Mouse (Mus musculus) cerebellum, adult 2 months (tissue): ENCODE data around the gene Ddx25. TPM values are rescaled to one million over a fixed set of nuclear protein-coding genes. Genes with fewer than 3 reads are reported as not detected.

Source experiments
- DNase-seq, 2 experiments: peaks; one replicate each; pipeline ENCODE4 v3.0.0; 2021
- H3K27ac ChIP-seq: fragments of 200-500 bp; 2 replicates; pipeline ENCODE4 v1.5.1; 2012; ENCODE audit warnings: low read length, control low read depth, inconsistent platforms; ENCODE audit not compliant: insufficient read depth
- H3K27me3 ChIP-seq: fragments of 200-500 bp; 2 replicates; pipeline ENCODE4 v1.6.1; 2012; ENCODE audit warnings: inconsistent platforms, mild to moderate bottlenecking, low read length, moderate library complexity; ENCODE audit not compliant: control insufficient read depth, insufficient read depth
- H3K4me1 ChIP-seq: fragments of 200-500 bp; 2 replicates; pipeline ENCODE4 v1.6.1; 2011; ENCODE audit warnings: low read length; ENCODE audit not compliant: control insufficient read depth, insufficient read depth
- H3K4me3 ChIP-seq: fragments of 200-500 bp; replicated peaks from 2 replicates; pipeline ENCODE3; 2011; ENCODE audit warnings: mild to moderate bottlenecking, low read depth, low read length, control low read depth; ENCODE audit not compliant: insufficient read depth
- CTCF ChIP-seq: fragments of 200-500 bp; IDR thresholded peaks from 2 replicates; pipeline ENCODE4 v1.5.1; 2011; ENCODE audit warnings: low read depth, mild to moderate bottlenecking, control low read depth, low read length, moderate library complexity, borderline replicate concordance; ENCODE audit not compliant: insufficient read depth
- POLR2A ChIP-seq: fragments of 200-500 bp; IDR thresholded peaks from 2 replicates; pipeline ENCODE4 v1.6.1; 2011; ENCODE audit warnings: low read length, control low read depth, borderline replicate concordance; ENCODE audit not compliant: insufficient read depth
- WGBS: fragments of 180-500 bp; shearing (Covaris S2); methylation state at CpG from one replicate; pipeline ENCODE4 v1.1.7; 2018; 5-methylcytosine and 5-hydroxymethylcytosine counted together
- polyA plus RNA-seq: library from polyadenylated mRNA; depleted of rRNA; stranded (reverse); fragments of >200 nt; gene quantifications from 2 replicates; pipeline ENCODE4 v1.2.3, GENCODE M21; 2012

Ddx25 gene
- polyA plus RNA-seq, 1 experiment: 19.2 TPM

DNA sequence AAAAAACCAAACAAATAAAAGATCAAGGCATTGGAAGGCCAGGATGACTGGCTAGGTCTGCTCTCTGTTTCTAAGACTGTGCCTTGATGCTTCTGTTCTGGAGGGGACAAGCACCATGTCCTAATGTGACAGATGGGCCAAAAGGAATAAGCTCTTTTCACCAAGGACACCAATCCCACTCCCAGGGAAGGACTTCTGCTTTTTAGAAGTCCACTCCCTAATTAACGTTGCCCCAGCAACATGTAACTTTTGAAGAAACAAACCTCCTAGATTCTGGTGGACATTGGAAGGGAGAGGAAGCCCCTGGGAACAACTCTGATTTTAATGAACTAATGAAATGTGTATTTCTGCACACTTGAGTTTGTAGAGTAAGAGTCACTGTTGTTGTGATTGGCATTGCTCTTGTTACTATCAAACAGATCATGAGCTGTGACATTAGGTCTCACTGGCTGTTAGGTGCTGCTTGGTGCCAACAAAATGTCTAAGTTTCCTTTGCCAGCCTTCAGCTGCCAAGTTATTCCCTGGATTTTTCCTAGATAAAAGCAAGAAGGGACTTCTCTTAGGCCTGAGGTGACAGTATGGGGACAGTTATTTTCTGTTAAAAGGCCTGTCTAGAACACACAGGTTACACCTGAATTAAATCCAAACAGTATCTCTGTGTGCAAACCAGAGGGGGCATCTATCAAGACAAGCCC is 35.4 kb downstream of the Ddx25 start:
- Histone ChIP-seq H3K27me3 (no peaks in the 10 kb centered on the region), H3K4me3 (no peak overlapping the region), H3K4me1 (no peaks in the 10 kb centered on the region), H3K27ac (no peak overlapping the region)
- TF ChIP-seq POLR2A (no peak), CTCF (no peak)
- DNase-seq: no peak
- 95% methylated on average over 1 of the region's 1 CpGs for WGBS

DNA sequence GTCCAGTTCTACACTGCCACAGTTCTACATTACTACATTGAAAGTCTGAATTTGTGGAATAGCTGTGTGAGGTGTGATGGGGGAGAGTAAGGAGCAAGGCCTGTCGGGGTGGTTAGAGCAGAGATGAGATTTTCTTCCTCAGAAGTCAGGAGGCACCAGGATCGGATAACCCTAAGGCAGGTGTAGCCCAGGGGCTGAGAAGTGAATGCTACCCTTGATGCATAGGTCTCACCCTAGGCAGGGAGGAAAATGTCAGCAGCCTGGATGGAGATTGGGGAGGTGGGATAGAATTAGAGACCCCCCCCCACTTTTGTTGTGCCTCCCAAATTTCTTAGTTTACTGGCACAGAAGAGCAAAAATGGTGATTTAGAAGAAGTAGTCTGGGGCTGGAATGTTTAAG is 36.1 kb downstream of the Ddx25 start:
- H3K4me3 ChIP-seq: no peak overlapping the region
- no peaks in the 10 kb centered on the region for H3K27me3 ChIP-seq
- TF ChIP-seq POLR2A (no peak), CTCF (no peak)
- H3K27ac ChIP-seq: no peak overlapping the region
- H3K4me1 ChIP-seq: no peaks in the 10 kb centered on the region
- WGBS: 85% methylated on average over 2 of the region's 2 CpGs
- DNase-seq: no peak

GRCm38 (mm10) chr9:35520631-35521348 is 37.5 kb downstream of the Ddx25 start:
- H3K27me3 ChIP-seq: no peaks in the 10 kb centered on the region
- no peaks in the 10 kb centered on the region for H3K4me1 ChIP-seq
- WGBS: 94% methylated on average over 6 of the region's 6 CpGs
- H3K27ac ChIP-seq: no peak overlapping the region
- DNase-seq: no peak
- TF ChIP-seq POLR2A (no peak), CTCF (no peak)
- no peak overlapping the region for H3K4me3 ChIP-seq

- Histone ChIP-seq H3K27ac (no peak within 1 kb of the TSS), H3K4me1 (no peaks in the 10 kb centered on the region), H3K27me3 (no peaks in the 10 kb centered on the region), H3K4me3 (no peak within 1 kb of the TSS)
- no peak for TF ChIP-seq POLR2A
- no peak for TF ChIP-seq CTCF
- 91% methylated on average over 3 of the region's 3 CpGs for WGBS
- no peak for DNase-seq
Measured at GRCm38 (mm10) chr9:35518169-35518568, 40.2 kb downstream of the Ddx25 start, which contains the start of gene Gm1113. Gm1113 (minus strand) TSS chr9:35518269.

GRCm38 (mm10) chr9:35516711-35517110 is 41.6 kb downstream of the Ddx25 start:
- no peak overlapping the region for H3K4me3 ChIP-seq
- TF ChIP-seq CTCF: no peak
- no peak for TF ChIP-seq POLR2A
- 90% methylated on average over 16 of the region's 16 CpGs for WGBS
- H3K27me3 ChIP-seq: no peaks in the 10 kb centered on the region
- no peak for DNase-seq
- H3K27ac ChIP-seq: no peak overlapping the region
- H3K4me1 ChIP-seq: no peaks in the 10 kb centered on the region

GRCm38 (mm10) chr9:35516182-35516581 is 42.1 kb downstream of the Ddx25 start:
- no peak for DNase-seq
- no peaks in the 10 kb centered on the region; the same call in 1 of the 2 replicates for H3K4me1 ChIP-seq
- no peak overlapping the region for H3K27ac ChIP-seq
- H3K27me3 ChIP-seq: no peaks in the 10 kb centered on the region
- no peak overlapping the region for H3K4me3 ChIP-seq
- TF ChIP-seq POLR2A (no peak), CTCF (no peak)
- 80% methylated on average over 5 of the region's 5 CpGs for WGBS

DNA sequence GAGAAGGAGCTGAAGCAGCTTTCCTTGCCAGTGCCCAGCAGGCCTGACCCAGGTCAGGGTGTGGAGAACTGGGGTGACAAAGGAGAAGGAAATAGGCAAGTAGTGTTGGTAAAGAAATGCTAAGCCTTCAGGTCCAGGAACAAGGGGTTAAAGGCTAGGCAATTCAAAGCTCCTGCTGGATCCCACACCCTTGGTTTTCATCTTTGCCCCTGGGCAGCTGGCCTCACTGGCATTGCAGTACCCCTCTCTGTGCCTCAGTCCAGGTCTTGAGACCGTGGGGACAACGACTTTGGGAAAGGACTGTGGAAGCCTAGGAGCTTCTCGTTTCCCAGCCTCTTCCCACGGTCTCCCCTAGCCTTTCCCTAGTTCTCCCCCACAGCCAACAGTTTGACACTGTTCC is 44.4 kb downstream of the Ddx25 start:
- DNase-seq: no peak
- Histone ChIP-seq H3K27me3 (no peaks in the 10 kb centered on the region), H3K4me1 (peaks cover 7% of the 10 kb centered on the region), H3K27ac (no peak overlapping the region), H3K4me3 (no peak overlapping the region)
- TF ChIP-seq POLR2A (no peak), CTCF (no peak)
- WGBS: 81% methylated on average over 4 of the region's 4 CpGs

DNA sequence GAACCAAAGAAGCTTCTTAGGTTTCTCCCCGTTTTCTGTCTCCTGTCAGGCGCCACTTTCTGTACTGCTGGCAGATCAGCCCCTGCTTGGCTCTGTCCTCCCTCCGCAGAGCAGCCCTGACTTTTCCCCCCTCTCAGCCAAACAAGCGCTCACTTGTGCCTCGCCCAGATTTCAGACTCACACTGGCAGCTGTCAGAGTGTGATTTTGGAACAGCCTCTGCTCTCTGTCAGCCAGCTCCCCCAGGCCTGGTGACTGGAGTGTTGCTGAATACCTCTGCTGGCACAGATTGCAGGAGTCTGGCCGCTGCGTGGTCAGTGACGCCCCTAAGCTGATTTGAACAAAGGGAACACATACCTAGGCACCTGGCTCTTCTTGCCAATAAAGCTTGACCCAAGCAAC is 50.1 kb downstream of the Ddx25 start:
- Histone ChIP-seq H3K27ac (no peak overlapping the region), H3K4me1 (peaks cover 9% of the 10 kb centered on the region), H3K4me3 (no peak overlapping the region), H3K27me3 (no peaks in the 10 kb centered on the region)
- TF ChIP-seq CTCF (no peak), POLR2A (no peak)
- peak; percentile 32 to 35 for DNase-seq
- WGBS: 21% methylated on average over 8 of the region's 8 CpGs
